Mouse (Mus musculus): ENCODE results near the gene Mrps14. TPM values are rescaled to one million over a fixed set of nuclear protein-coding genes. Genes with fewer than 3 reads are reported as not detected.

Mrps14 gene
- polyA plus RNA-seq, 1 experiment, result 13.0 TPM

- Histone ChIP-seq H3K4me1 (ENCODE audit: control insufficient read depth, insufficient read depth, insufficient read length) (no peaks in the 10 kb centered on the region; the same call in 1 of the 2 replicates), H3K36me3 (ENCODE audit: control insufficient read depth, insufficient read depth, low read length) (peaks cover 20% of the 10 kb centered on the region), H3K27ac (ENCODE audit: insufficient read depth, low read length) (no peak overlapping the region), H3K4me3 (ENCODE audit: extremely low read depth, insufficient read depth, insufficient read length) (no peak overlapping the region), H3K27me3 (ENCODE audit: control insufficient read depth, insufficient read depth, low read length) (no peaks in the 10 kb centered on the region)
- WGBS, result 89% methylated on average over 2 of the region's 2 CpGs
- TF ChIP-seq CTCF (IDR thresholded peaks at IDR 0.05; ENCODE audit: extremely low read depth, insufficient read depth, insufficient read length, insufficient replicate concordance) (no peak), POLR2A (IDR thresholded peaks at IDR 0.05; ENCODE audit: low read depth, low read length) (no peak)
- no peak for DNase-seq (ENCODE audit: low read depth in 1 of 2, low spot score in 2 of 2)
Measured at GRCm38 (mm10) chr1:160209844-160210243, 14.8 kb downstream of the Mrps14 start.

DNA sequence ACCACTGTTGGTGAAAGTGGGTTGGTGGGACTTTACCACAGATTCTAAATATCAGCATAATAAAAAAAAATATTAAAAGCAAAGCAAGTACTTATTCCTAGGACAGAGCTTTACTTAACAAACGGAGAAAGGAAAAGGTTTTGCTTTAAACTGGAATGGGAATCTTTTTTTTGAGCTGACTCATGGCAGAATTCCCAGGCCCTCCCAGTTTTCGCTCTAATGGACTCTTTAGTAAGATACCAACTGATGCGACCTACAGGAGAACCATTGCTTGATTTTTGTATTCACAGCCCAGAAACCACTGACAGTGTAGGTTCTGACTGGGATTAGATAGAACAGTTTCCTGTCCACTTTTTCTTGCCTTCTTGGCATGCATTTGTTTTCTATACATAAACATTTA lies 15.6 kb downstream of the Mrps14 start:
- Histone ChIP-seq H3K4me1 (ENCODE audit: control insufficient read depth, insufficient read depth, insufficient read length) (no peaks in the 10 kb centered on the region; the same call in 1 of the 2 replicates), H3K27ac (ENCODE audit: insufficient read depth, low read length) (no peak overlapping the region), H3K27me3 (ENCODE audit: control insufficient read depth, insufficient read depth, low read length) (no peaks in the 10 kb centered on the region), H3K4me3 (ENCODE audit: extremely low read depth, insufficient read depth, insufficient read length) (no peak overlapping the region), H3K36me3 (ENCODE audit: control insufficient read depth, insufficient read depth, low read length) (peaks cover 15% of the 10 kb centered on the region)
- DNase-seq (ENCODE audit: low read depth in 1 of 2, low spot score in 2 of 2), result no peak
- TF ChIP-seq POLR2A (IDR thresholded peaks at IDR 0.05; ENCODE audit: low read depth, low read length) (no peak), CTCF (IDR thresholded peaks at IDR 0.05; ENCODE audit: extremely low read depth, insufficient read depth, insufficient read length, insufficient replicate concordance) (no peak)
- 80% methylated on average over 3 of the region's 3 CpGs for WGBS

DNA sequence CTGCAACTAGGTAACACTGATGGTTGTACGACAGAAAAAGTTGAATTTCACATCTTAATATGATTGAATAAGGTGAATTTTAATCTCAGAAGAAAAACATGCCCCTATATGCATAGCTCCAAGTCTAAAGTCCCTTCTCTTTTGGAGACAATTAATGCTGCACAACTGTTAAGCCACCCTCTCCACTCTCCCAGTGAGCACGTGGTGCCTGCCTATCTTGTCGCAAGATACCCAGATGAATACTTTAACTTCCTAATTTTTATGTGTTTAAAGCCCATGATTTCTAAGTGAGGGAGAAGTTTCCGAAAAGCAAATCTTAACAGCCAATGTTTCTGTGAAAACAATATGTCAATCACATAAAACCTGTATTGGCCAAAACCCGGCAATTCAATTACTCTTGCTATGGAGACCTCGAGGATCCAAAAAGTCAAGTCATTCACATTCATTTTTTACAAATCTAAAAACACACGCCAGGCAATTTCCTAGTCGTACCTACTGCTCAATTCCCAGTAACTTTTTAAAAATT lies 16.6 kb downstream of the Mrps14 start:
- peaks cover 8% of the 10 kb centered on the region for H3K36me3 ChIP-seq (ENCODE audit: control insufficient read depth, insufficient read depth, low read length)
- H3K4me3 ChIP-seq (ENCODE audit: extremely low read depth, insufficient read depth, insufficient read length), result peak overlapping the region; percentile 84
- DNase-seq (ENCODE audit: low read depth in 1 of 2, low spot score in 2 of 2), result no peak
- no peaks in the 10 kb centered on the region for H3K27me3 ChIP-seq (ENCODE audit: control insufficient read depth, insufficient read depth, low read length)
- no peaks in the 10 kb centered on the region; the same call in 1 of the 2 replicates for H3K4me1 ChIP-seq (ENCODE audit: control insufficient read depth, insufficient read depth, insufficient read length)
- TF ChIP-seq POLR2A (IDR thresholded peaks at IDR 0.05; ENCODE audit: low read depth, low read length) (no peak), CTCF (IDR thresholded peaks at IDR 0.05; ENCODE audit: extremely low read depth, insufficient read depth, insufficient read length, insufficient replicate concordance) (no peak)
- under 1% methylated on average over 8 of the region's 8 CpGs for WGBS
- H3K27ac ChIP-seq (ENCODE audit: insufficient read depth, low read length), result peak overlapping the region; percentile 91

- WGBS, result under 1% methylated on average over 45 of the region's 45 CpGs
- TF ChIP-seq POLR2A (IDR thresholded peaks at IDR 0.05; ENCODE audit: low read depth, low read length), result no peak
- TF ChIP-seq CTCF (IDR thresholded peaks at IDR 0.05; ENCODE audit: extremely low read depth, insufficient read depth, insufficient read length, insufficient replicate concordance), result no peak
- Histone ChIP-seq H3K4me3 (ENCODE audit: extremely low read depth, insufficient read depth, insufficient read length) (peak overlapping the region; percentile 84), H3K36me3 (ENCODE audit: control insufficient read depth, insufficient read depth, low read length) (peaks cover 6% of the 10 kb centered on the region), H3K27ac (ENCODE audit: insufficient read depth, low read length) (peak overlapping the region; percentile 91), H3K4me1 (ENCODE audit: control insufficient read depth, insufficient read depth, insufficient read length) (no peaks in the 10 kb centered on the region; the same call in 1 of the 2 replicates), H3K27me3 (ENCODE audit: control insufficient read depth, insufficient read depth, low read length) (no peaks in the 10 kb centered on the region)
- DNase-seq (ENCODE audit: low read depth in 1 of 2, low spot score in 2 of 2), result no peak
Measured at GRCm38 (mm10) chr1:160212123-160212691, 17.2 kb downstream of the Mrps14 start.

- TF ChIP-seq CTCF (IDR thresholded peaks at IDR 0.05; ENCODE audit: extremely low read depth, insufficient read depth, insufficient read length, insufficient replicate concordance) (peak; percentile 74; the same call in 1 of the 2 replicates), POLR2A (IDR thresholded peaks at IDR 0.05; ENCODE audit: low read depth, low read length) (peak; percentile 81)
- WGBS, result under 1% methylated on average over 76 of the region's 76 CpGs
- peak within 1 kb of the TSS; percentile 98 for H3K27ac ChIP-seq (ENCODE audit: insufficient read depth, low read length)
Measured at GRCm38 (mm10) chr1:160212703-160213669, 18.0 kb downstream of the Mrps14 start, which contains the start of gene Cacybp. Cacybp (minus strand) TSS chr1:160212875.

GRCm38 (mm10) chr1:160214171-160214570 lies 19.2 kb downstream of the Mrps14 start:
- Histone ChIP-seq H3K4me3 (ENCODE audit: extremely low read depth, insufficient read depth, insufficient read length) (no peak overlapping the region), H3K4me1 (ENCODE audit: control insufficient read depth, insufficient read depth, insufficient read length) (no peaks in the 10 kb centered on the region; the same call in 1 of the 2 replicates), H3K27me3 (ENCODE audit: control insufficient read depth, insufficient read depth, low read length) (no peaks in the 10 kb centered on the region), H3K36me3 (ENCODE audit: control insufficient read depth, insufficient read depth, low read length) (no peaks in the 10 kb centered on the region), H3K27ac (ENCODE audit: insufficient read depth, low read length) (no peak overlapping the region)
- no peak for DNase-seq (ENCODE audit: low read depth in 1 of 2, low spot score in 2 of 2)
- WGBS, result 94% methylated on average over 7 of the region's 7 CpGs
- no peak for TF ChIP-seq POLR2A (IDR thresholded peaks at IDR 0.05; ENCODE audit: low read depth, low read length)
- TF ChIP-seq CTCF (IDR thresholded peaks at IDR 0.05; ENCODE audit: extremely low read depth, insufficient read depth, insufficient read length, insufficient replicate concordance), result no peak

More at GRCm38 (mm10) chr1:160212703-160213669, 18.0 kb downstream of the Mrps14 start, which contains the start of gene Cacybp:
- peak; percentile 99 to 100 for DNase-seq (ENCODE audit: low read depth in 1 of 2, low spot score in 2 of 2)
- Histone ChIP-seq H3K4me3 (ENCODE audit: extremely low read depth, insufficient read depth, insufficient read length) (peak within 1 kb of the TSS; percentile 84), H3K27me3 (ENCODE audit: control insufficient read depth, insufficient read depth, low read length) (no peaks in the 10 kb centered on the region), H3K4me1 (ENCODE audit: control insufficient read depth, insufficient read depth, insufficient read length) (no peaks in the 10 kb centered on the region; the same call in 1 of the 2 replicates), H3K36me3 (ENCODE audit: control insufficient read depth, insufficient read depth, low read length) (no peaks in the 10 kb centered on the region)
